Mouse (Mus musculus) MEL-GATA-1-ER (cell line): ENCODE results near the gene Shc4.
A peak's percentile ranks its signal among the peaks of the same experiment; 100 is the strongest.

Experiments used
- DNase-seq: peaks from one replicate; pipeline ENCODE4 v3.0.0-alpha.2; 2012; ENCODE audit warnings: low read depth; ENCODE audit errors: extremely low read depth

The Shc4 gene

GRCm38 (mm10) chr2:125650038-125650437 is 73.9 kb downstream of the Shc4 start:
- no peak for DNase-seq

- no peak for DNase-seq
These were observed 79.0 kb downstream of the Shc4 start for GRCm38 (mm10) chr2:125644912-125645311.

- no peak for DNase-seq
These were observed 86.6 kb downstream of the Shc4 start for GRCm38 (mm10) chr2:125637331-125637730.

- no peak for DNase-seq
These were observed 93.9 kb downstream of the Shc4 start for GRCm38 (mm10) chr2:125630010-125630409.

GRCm38 (mm10) chr2:125628487-125628886 is 95.5 kb downstream of the Shc4 start:
- DNase-seq = no peak

- no peak for DNase-seq
These were observed 97.4 kb downstream of the Shc4 start for GRCm38 (mm10) chr2:125626536-125626935.

GRCm38 (mm10) chr2:125624837-125625351 is 99.1 kb downstream of the Shc4 start, which contains the start of gene Cep152:
TSS of gene Cep152 (minus strand) at chr2:125625113.
- peak; percentile 95 for DNase-seq

- DNase-seq = peak; percentile 49
These were observed 99.7 kb downstream of the Shc4 start for GRCm38 (mm10) chr2:125624127-125624685.

- DNase-seq = peak; percentile 0
These were observed 100.7 kb downstream of the Shc4 start for GRCm38 (mm10) chr2:125623211-125623610.

- DNase-seq = no peak
These were observed 103.6 kb downstream of the Shc4 start for GRCm38 (mm10) chr2:125620213-125620907.

- DNase-seq = no peak
These were observed 108.0 kb downstream of the Shc4 start for GRCm38 (mm10) chr2:125615858-125616424.

- no peak for DNase-seq
These were observed 108.5 kb downstream of the Shc4 start for GRCm38 (mm10) chr2:125615440-125615839.

GRCm38 (mm10) chr2:125606220-125606845 is 117.6 kb downstream of the Shc4 start:
- no peak for DNase-seq

- no peak for DNase-seq
These were observed 119.3 kb downstream of the Shc4 start for GRCm38 (mm10) chr2:125604646-125605045.

GRCm38 (mm10) chr2:125602970-125603369 is 121.0 kb downstream of the Shc4 start:
- DNase-seq = no peak

- DNase-seq = no peak
These were observed 125.0 kb downstream of the Shc4 start for GRCm38 (mm10) chr2:125598958-125599357.

GRCm38 (mm10) chr2:125598251-125598650 is 125.7 kb downstream of the Shc4 start:
- DNase-seq = no peak

- no peak for DNase-seq
These were observed 129.2 kb downstream of the Shc4 start for GRCm38 (mm10) chr2:125594786-125595185.

GRCm38 (mm10) chr2:125594072-125594471 is 129.9 kb downstream of the Shc4 start:
- peak; percentile 33 for DNase-seq

- no peak for DNase-seq
These were observed 132.1 kb downstream of the Shc4 start for GRCm38 (mm10) chr2:125591895-125592294.

- DNase-seq = no peak
These were observed 134.7 kb downstream of the Shc4 start for GRCm38 (mm10) chr2:125589287-125589686.

GRCm38 (mm10) chr2:125581081-125581480 is 142.9 kb downstream of the Shc4 start:
- DNase-seq = no peak
